Mouse (Mus musculus) retina, postnatal 1 day (tissue): ENCODE measurements at regions not wholly inside any gene's neighbourhood (a gene's known extent, or its start where the extent isn't known, plus 50 kb on each side); places are given as distances from the start of the nearest gene placed in this dataset.

ENCODE experiments used
- DNase-seq: peaks from one replicate; pipeline ENCODE4 v3.0.0-alpha.2; 2012

DNA sequence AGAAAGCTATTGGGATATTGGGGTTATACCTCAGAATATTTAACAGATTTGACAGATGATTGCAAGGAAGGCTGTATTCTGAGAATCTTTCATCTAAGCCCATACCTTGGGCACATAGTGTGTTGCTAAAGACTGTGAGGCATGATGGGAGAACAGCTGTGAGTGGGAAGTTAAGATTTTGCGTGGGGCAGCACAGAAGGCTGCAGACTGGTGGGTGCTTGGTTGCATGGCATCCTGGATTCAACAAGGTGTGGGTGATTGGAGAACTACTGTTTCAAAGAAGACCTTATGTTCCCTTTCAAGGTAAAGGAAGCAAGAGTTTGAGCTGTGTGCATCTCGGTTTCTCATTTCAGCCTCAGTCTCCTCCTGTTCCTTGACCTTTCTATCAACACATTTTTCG, 584.8 kb downstream of the Sh2d4b start:
- DNase-seq = no peak

DNA sequence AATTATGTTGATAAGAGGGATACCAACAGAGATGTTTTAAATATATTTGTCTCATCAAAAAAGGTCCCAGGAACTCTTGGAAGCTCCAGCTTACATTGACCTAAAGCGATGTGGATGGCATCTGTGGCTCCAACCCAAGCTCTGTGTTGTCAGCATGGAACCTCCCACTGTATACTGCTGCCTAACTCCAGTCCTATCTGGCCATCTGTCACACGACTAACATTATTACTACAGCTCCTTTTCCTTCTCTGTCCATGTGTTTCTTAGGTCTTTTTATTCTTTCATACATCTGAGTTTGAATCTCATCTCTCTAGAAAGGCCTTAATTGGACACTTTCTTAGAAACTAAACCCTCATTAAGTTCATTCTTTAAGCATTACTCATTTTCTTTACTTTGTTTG, 613.9 kb downstream of the Sh2d4b start:
- DNase-seq = no peak

DNA sequence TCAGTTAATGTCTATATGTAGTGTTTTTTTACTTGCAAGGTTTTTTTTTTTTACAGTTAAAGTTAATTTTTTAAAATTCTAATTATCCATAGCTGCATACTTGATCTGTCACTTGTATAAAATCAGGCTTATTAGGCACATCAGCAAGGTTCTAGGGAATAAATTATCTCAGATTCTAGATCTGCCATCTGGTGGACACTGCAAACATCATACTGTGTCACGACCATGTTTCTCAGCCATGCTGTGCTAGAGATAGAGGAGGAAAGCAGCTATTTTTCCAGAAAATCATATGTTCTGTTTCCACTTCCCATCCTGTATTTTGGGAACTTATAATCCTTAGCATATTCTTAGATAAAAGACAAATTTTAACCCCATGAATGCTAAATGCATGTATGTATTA, 617.7 kb downstream of the Sh2d4b start:
- peak; percentile 8 for DNase-seq

DNA sequence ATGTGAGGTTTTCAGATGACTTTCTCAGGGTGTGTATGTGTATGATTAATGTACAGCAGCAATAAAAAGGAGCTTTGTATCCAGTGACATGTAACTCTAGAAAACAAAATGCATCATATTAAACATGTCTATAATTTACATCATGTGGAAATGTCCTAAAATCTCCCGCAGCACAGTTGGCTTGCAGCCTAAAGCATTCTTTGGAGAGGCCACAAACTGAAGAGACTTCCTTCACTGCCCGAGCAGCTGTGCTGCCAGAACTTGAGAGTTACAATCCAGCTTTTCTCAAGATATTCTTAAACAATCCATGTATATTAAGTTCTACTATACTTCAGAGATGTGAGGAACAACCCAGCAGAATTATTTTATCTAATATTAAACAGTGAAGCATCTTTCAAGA, 631.4 kb downstream of the Sh2d4b start:
- no peak for DNase-seq

DNA sequence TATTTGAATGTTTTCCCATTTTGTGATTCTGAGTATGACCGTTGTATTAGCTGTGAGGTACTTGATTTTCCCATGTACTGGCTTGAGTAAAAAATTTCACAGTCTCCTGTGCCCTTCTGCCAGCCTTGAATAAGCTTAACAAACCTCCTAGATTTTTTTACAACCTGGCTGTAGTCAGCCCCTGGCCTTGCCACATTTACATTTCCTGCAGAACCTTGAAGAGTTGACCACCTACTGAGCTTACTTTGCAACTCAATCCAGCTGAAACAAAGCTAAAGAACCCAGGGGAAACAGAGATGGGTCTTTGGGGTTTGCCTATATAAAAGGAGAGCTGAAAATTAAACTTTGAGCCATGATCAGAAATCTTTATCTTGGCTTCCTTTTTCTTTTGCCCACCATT, 661.0 kb downstream of the Sh2d4b start:
- no peak for DNase-seq

DNA sequence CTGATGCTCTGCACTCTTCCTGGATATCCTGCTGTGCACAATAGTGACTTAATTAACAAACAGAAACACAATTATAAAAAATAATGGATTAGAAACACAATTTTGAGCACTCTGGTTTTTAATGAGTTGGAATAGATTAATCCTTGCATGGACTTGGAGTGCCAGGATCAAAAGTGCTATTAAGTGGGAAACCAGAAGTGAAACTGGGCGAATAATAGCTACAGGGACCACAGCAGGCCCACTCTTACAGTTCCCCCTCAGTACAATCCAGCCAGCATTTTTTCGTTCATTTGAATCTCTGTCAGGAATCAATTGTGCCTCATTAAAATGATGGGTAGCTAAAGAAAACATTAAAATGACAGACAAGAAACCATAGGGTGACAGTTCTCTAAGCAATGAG, 668.7 kb downstream of the Sh2d4b start:
- DNase-seq = peak; percentile 64
